Mouse (Mus musculus) cerebellum, adult 9-10 months (tissue): ENCODE measurements around the gene Hbb-bs.
"Not testable (repeated sequence)": the region's sequence is repeated elsewhere in the genome, so short reads cannot be mapped to it uniquely, and the experiment has no call there.

Experiments
- DNase-seq: peaks from one replicate; pipeline ENCODE4 v3.0.0; 2022

Gene Hbb-bs

GRCm38 (mm10) chr7:103810746-103811145, 17.1 kb downstream of the Hbb-bs start:
- no peak for DNase-seq

GRCm38 (mm10) chr7:103810296-103810695, 17.6 kb downstream of the Hbb-bs start:
- no peak for DNase-seq

- no peak for DNase-seq
Observed at GRCm38 (mm10) chr7:103809801-103810155, 18.1 kb downstream of the Hbb-bs start.

GRCm38 (mm10) chr7:103808971-103809800, 18.7 kb downstream of the Hbb-bs start:
- DNase-seq, result no peak

GRCm38 (mm10) chr7:103808120-103808519, 19.8 kb downstream of the Hbb-bs start:
- DNase-seq, result not testable (repeated sequence)

- DNase-seq, result peak; percentile 1
Observed at GRCm38 (mm10) chr7:103806856-103807255, 21.0 kb downstream of the Hbb-bs start.

- no peak for DNase-seq
Observed at GRCm38 (mm10) chr7:103792669-103793388, 35.1 kb downstream of the Hbb-bs start.

- no peak for DNase-seq
Observed at GRCm38 (mm10) chr7:103791721-103792120, 36.2 kb downstream of the Hbb-bs start, which contains the start of gene Olfr67. Olfr67 (minus strand) TSS chr7:103791821.

GRCm38 (mm10) chr7:103779598-103779997, 48.3 kb downstream of the Hbb-bs start, which contains the start of gene Olfr68:
Olfr68 (minus strand) TSS chr7:103779698.
- no peak for DNase-seq

- not testable (repeated sequence) for DNase-seq
Observed at GRCm38 (mm10) chr7:103777652-103778051, 50.2 kb downstream of the Hbb-bs start.
